Mouse (Mus musculus): Measurements from ENCODE around the gene Pknox2. TPM values are rescaled to one million over a fixed set of nuclear protein-coding genes. Genes with fewer than 3 reads are reported as not detected.

Pknox2 gene
- polyA plus RNA-seq, 2 experiments: 7.3 to 14.5 TPM

DNA sequence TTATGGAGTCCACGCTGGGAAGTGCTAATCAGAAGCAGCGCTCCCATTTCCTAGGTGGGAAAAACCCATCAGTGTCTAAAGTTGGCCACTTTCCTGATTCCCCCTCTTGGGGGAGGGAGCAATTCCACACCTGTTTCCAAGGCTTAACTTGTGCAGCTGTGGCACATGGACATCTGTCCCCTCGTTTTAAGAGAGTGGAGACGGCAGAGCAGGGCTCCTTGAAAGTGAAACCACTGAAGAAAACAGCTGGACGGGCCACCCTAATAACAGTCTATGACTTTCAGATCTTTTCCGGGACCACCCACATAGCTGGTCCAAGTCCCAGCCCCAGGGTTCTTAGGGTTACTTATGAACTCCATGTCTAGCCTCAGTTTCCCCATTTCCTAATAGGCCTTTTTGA is 94.2 kb downstream of the Pknox2 start:
- Histone ChIP-seq H3K4me3 (replicated peaks; ENCODE audit: low read length) (no peak overlapping the region), H3K4me2 (replicated peaks; ENCODE audit: low read depth, low read length, severe bottlenecking) (peak overlapping the region; percentile 46), H3K9ac (ENCODE audit: low read depth, low read length, severe bottlenecking) (no peak overlapping the region), H3K27ac (replicated peaks; ENCODE audit: low read depth, low read length) (peak overlapping the region; percentile 75; the same call in 1 of the 2 replicates), H3K4me1 (ENCODE audit: control insufficient read depth, insufficient read depth, low read length) (peaks cover 39% of the 10 kb centered on the region), H3K9me3 (ENCODE audit: control insufficient read depth, low read length) (no peaks in the 10 kb centered on the region), H3K27me3 (ENCODE audit: control insufficient read depth, insufficient read depth, low read length) (no peaks in the 10 kb centered on the region), H3K36me3 (ENCODE audit: control insufficient read depth, insufficient read depth, low read length) (no peaks in the 10 kb centered on the region)
- TF ChIP-seq POLR2A (IDR thresholded peaks at IDR 0.05; ENCODE audit: borderline replicate concordance, extremely low read depth, insufficient read depth, insufficient read length): no peak
- ATAC-seq (ENCODE audit: low FRiP score, low read depth): peak; percentile 51
- 16% methylated on average over 6 of the region's 6 CpGs for WGBS
- peak; percentile 75 for DNase-seq (ENCODE audit: low spot score)

DNA sequence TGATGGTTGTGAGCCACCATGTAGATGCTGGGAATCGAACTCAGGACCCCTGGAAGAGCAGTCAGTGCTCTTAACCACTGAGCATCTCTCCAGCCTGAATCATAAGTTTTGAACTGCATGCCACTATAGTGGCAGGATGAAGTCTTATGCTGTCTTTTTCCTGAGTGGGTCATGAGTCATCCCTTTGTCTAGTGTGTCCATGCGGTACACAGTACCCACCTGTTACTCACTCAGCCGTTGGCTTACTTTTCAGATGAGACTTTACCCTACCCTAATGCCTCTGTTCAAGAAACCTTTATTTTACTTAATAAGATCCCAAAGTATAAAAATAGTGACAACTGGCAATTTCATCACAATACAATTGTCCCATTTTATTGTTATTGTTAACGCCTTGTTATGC is 95.5 kb downstream of the Pknox2 start:
- DNase-seq (ENCODE audit: low spot score): no peak
- no peak overlapping the region for H3K4me2 ChIP-seq (replicated peaks; ENCODE audit: low read depth, low read length, severe bottlenecking)
- 0 out of 2 replicates have a peak, but pooled peaks cover under 1% of the 10 kb centered on the region for H3K27me3 ChIP-seq (ENCODE audit: control insufficient read depth, insufficient read depth, low read length)
- 93% methylated on average over 4 of the region's 4 CpGs for WGBS
- H3K9me3 ChIP-seq (ENCODE audit: control insufficient read depth, low read length): no peaks in the 10 kb centered on the region
- H3K27ac ChIP-seq (replicated peaks; ENCODE audit: low read depth, low read length): no peak overlapping the region
- no peaks in the 10 kb centered on the region for H3K36me3 ChIP-seq (ENCODE audit: control insufficient read depth, insufficient read depth, low read length)
- peaks cover 44% of the 10 kb centered on the region for H3K4me1 ChIP-seq (ENCODE audit: control insufficient read depth, insufficient read depth, low read length)
- no peak for TF ChIP-seq POLR2A (IDR thresholded peaks at IDR 0.05; ENCODE audit: borderline replicate concordance, extremely low read depth, insufficient read depth, insufficient read length)
- no peak overlapping the region for H3K4me3 ChIP-seq (replicated peaks; ENCODE audit: low read length)
- H3K9ac ChIP-seq (ENCODE audit: low read depth, low read length, severe bottlenecking): no peak overlapping the region
- ATAC-seq (ENCODE audit: low FRiP score, low read depth): no peak

DNA sequence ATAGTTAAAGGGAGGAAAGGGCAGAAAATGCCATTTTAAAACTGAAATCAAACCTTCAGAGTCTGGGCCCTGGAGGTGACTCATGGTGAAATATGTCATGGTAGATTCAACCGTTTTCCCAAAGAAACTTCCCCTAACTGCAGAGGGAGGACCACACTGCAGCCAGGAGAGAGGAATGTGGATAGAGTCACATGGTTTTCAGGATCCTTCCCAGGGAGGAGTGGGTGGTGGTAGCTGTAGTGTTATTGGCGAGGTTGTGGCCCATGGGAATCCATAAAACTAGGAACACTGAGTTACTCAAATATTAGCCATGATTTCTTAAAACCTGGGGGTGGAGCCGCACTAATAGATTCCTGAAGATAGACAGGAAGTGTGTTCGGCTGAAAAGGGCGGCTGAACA is 99.7 kb downstream of the Pknox2 start:
- ATAC-seq (ENCODE audit: low FRiP score, low read depth) (peak; percentile 26; the same call in 1 of the 2 replicates), DNase-seq (ENCODE audit: low spot score) (peak; percentile 37)
- WGBS: 42% methylated on average over 5 of the region's 5 CpGs

DNA sequence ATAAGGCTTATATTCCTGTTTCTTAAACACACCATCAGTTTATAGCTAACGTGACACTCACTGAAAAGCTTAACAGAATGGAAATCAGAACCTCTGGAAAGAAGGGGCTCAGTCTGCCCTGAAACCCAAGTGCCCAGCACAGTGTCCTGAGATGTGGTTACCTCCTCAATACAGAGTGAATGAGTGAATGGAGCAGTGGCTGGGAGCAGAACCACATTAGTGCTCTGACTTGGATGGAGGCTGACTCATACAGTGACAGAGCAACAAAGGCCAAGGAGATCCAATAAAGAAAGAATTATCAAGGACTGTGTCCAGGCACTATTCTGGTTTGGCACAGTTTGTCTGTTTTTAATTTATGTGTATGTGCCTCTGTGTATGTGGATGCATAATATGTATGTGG is 101.3 kb downstream of the Pknox2 start:
- no peak overlapping the region for H3K4me3 ChIP-seq (replicated peaks; ENCODE audit: low read length)
- H3K27me3 ChIP-seq (ENCODE audit: control insufficient read depth, insufficient read depth, low read length): peaks cover 8% of the 10 kb centered on the region; the same call in 1 of the 2 replicates
- H3K4me1 ChIP-seq (ENCODE audit: control insufficient read depth, insufficient read depth, low read length): peaks cover 15% of the 10 kb centered on the region
- WGBS: 44% methylated on average over 1 of the region's 1 CpGs
- ATAC-seq (ENCODE audit: low FRiP score, low read depth) (no peak), DNase-seq (ENCODE audit: low spot score) (no peak)
- no peak overlapping the region for H3K9ac ChIP-seq (ENCODE audit: low read depth, low read length, severe bottlenecking)
- no peaks in the 10 kb centered on the region for H3K9me3 ChIP-seq (ENCODE audit: control insufficient read depth, low read length)
- H3K36me3 ChIP-seq (ENCODE audit: control insufficient read depth, insufficient read depth, low read length): no peaks in the 10 kb centered on the region
- TF ChIP-seq POLR2A (IDR thresholded peaks at IDR 0.05; ENCODE audit: borderline replicate concordance, extremely low read depth, insufficient read depth, insufficient read length): no peak
- H3K4me2 ChIP-seq (replicated peaks; ENCODE audit: low read depth, low read length, severe bottlenecking): no peak overlapping the region
- H3K27ac ChIP-seq (replicated peaks; ENCODE audit: low read depth, low read length): no peak overlapping the region

More for the DNA sequence above, 99.7 kb downstream of the Pknox2 start:
- no peak overlapping the region for H3K4me2 ChIP-seq (replicated peaks; ENCODE audit: low read depth, low read length, severe bottlenecking)
- H3K27ac ChIP-seq (replicated peaks; ENCODE audit: low read depth, low read length): no peak overlapping the region
- H3K9ac ChIP-seq (ENCODE audit: low read depth, low read length, severe bottlenecking): no peak overlapping the region
- no peaks in the 10 kb centered on the region for H3K36me3 ChIP-seq (ENCODE audit: control insufficient read depth, insufficient read depth, low read length)
- TF ChIP-seq POLR2A (IDR thresholded peaks at IDR 0.05; ENCODE audit: borderline replicate concordance, extremely low read depth, insufficient read depth, insufficient read length): no peak
- no peak overlapping the region for H3K4me3 ChIP-seq (replicated peaks; ENCODE audit: low read length)
- H3K27me3 ChIP-seq (ENCODE audit: control insufficient read depth, insufficient read depth, low read length): peaks cover 8% of the 10 kb centered on the region; the same call in 1 of the 2 replicates
- no peaks in the 10 kb centered on the region for H3K9me3 ChIP-seq (ENCODE audit: control insufficient read depth, low read length)
- peaks cover 17% of the 10 kb centered on the region for H3K4me1 ChIP-seq (ENCODE audit: control insufficient read depth, insufficient read depth, low read length)

DNA sequence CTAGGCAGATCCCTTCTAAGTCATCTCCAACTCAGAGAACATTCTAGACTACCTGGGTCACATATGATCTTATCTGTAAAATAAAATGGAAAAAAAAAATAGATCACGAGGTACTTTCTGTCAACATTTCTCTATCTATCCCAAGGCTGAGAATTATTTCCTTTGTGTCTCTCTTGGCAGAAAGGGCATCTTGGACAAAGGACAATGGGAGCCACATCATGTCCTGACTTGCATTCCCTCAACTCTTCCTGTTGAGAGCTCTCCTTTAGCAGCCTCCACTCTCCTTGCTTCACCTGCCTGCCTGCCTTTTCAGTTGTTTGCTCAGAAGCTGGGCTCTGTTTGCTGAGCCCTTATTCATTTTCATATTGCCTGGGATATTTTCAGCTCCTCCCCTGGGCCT is 103.0 kb downstream of the Pknox2 start:
- no peak for TF ChIP-seq POLR2A (IDR thresholded peaks at IDR 0.05; ENCODE audit: borderline replicate concordance, extremely low read depth, insufficient read depth, insufficient read length)
- no peaks in the 10 kb centered on the region for H3K36me3 ChIP-seq (ENCODE audit: control insufficient read depth, insufficient read depth, low read length)
- no peak overlapping the region for H3K4me2 ChIP-seq (replicated peaks; ENCODE audit: low read depth, low read length, severe bottlenecking)
- 85% methylated on average over 1 of the region's 1 CpGs for WGBS
- H3K4me1 ChIP-seq (ENCODE audit: control insufficient read depth, insufficient read depth, low read length): peaks cover 12% of the 10 kb centered on the region
- no peaks in the 10 kb centered on the region for H3K9me3 ChIP-seq (ENCODE audit: control insufficient read depth, low read length)
- no peak overlapping the region for H3K4me3 ChIP-seq (replicated peaks; ENCODE audit: low read length)
- ATAC-seq (ENCODE audit: low FRiP score, low read depth): no peak
- no peak overlapping the region for H3K27ac ChIP-seq (replicated peaks; ENCODE audit: low read depth, low read length)
- H3K9ac ChIP-seq (ENCODE audit: low read depth, low read length, severe bottlenecking): no peak overlapping the region
- no peak for DNase-seq (ENCODE audit: low spot score)
- peaks cover 8% of the 10 kb centered on the region; the same call in 1 of the 2 replicates for H3K27me3 ChIP-seq (ENCODE audit: control insufficient read depth, insufficient read depth, low read length)

All from limb, embryonic 14.5 days (tissue).